11 mouse cellular contexts compared by ENCODE assay signal in the genomic region with DNA sequence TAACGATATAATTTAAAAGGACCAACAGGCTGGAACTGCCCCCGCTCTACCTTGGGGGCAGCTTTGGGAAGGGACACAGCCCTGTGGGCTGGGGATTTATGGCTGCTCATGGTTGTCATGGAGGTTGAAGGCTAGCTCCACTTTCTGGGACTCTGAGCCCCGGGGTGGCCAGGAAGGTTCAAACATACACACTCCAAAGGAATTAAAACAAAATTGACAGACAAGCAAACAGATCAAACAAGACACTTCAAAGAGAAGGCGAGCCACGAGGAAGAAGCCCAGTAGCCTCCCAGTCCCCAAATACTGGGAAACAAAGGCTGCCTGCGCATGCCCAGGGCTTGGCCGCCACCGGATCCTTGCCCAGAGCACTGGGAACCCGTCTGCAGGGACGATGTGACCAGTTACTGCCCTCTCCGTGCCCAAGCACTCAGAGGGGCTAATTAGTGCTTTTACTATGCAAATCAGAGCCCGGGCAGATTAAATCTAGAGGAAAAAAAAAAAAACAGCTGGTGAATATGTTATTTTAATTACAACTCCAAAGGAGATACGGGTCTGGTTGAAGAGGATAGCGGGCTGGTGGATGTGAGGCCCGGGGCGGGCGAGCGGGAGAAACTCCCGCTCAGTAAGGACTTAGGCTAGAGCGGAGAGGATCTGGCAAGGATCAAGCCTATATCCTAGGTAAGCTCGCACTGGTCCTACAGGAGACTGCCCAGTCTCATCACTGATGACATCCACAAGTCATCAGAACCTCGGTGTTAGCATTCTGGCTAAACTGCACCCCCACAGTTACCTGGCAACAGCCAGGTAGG.
DNase-seq lines count a peak whose midpoint lies in the region; ATAC-seq and TF ChIP-seq lines count a peak whose summit lies in the region.
"Had no signal": no experiment of that assay in that cellular context is flagged by ENCODE, and none has a peak within 500 bp of the region (broad histone marks: within the 10 kb centered on the region; RNA-seq: fewer than 3 reads in every experiment).

No protein-coding gene starts in this region.

- H3K4me1 ChIP-seq in hindbrain, embryonic 14.5 days (replicated peaks; ENCODE audit: control insufficient read depth, insufficient read depth, low read length): peaks cover 13% of the 10 kb centered on the region
- peaks cover 4% of the 10 kb centered on the region; the same call in 1 of the 2 replicates for H3K4me1 ChIP-seq in hindbrain, embryonic 10.5 days (replicated peaks)
- 0 out of 2 replicates have a peak, but pooled peaks cover 8% of the 10 kb centered on the region for H3K4me1 ChIP-seq in forebrain, postnatal 0 days (ENCODE audit: insufficient read depth)

- H3K27me3 ChIP-seq in hindbrain, embryonic 14.5 days (ENCODE audit: control insufficient read depth, insufficient read depth, low read length): no peaks in the 10 kb centered on the region
- H3K27me3 ChIP-seq in hindbrain, embryonic 10.5 days (ENCODE audit: insufficient read depth, poor library complexity, severe bottlenecking): peaks cover 12% of the 10 kb centered on the region; the same call in 1 of the 2 replicates
- no peaks in the 10 kb centered on the region for H3K27me3 ChIP-seq in forebrain, postnatal 0 days (ENCODE audit: insufficient read depth, low read length)

- H3K36me3 ChIP-seq in hindbrain, embryonic 14.5 days (replicated peaks; ENCODE audit: control insufficient read depth, insufficient read depth): no peaks in the 10 kb centered on the region
- H3K36me3 ChIP-seq in hindbrain, embryonic 10.5 days: no peaks in the 10 kb centered on the region
- no peaks in the 10 kb centered on the region for H3K36me3 ChIP-seq in forebrain, postnatal 0 days (ENCODE audit: insufficient read depth)

- DNase-seq in hindbrain, embryonic 14.5 days (ENCODE audit: low spot score): no peak
- no peak for DNase-seq in hindbrain, embryonic 10.5 days (ENCODE audit: low spot score)
- DNase-seq in forebrain, postnatal 0 days: peak; percentile 30
- peak; percentile 22 to 56 for DNase-seq in kidney, postnatal 25 days
- peak; percentile 29 for DNase-seq in retina, embryonic 14.5 days (ENCODE audit: low spot score)
- DNase-seq in T-cell, adult 2 months (ENCODE audit: low spot score): no peak
- no peak for DNase-seq in heart, postnatal 10 days
- no peak for DNase-seq in left cerebral cortex, adult 18-20 months (ENCODE audit: low spot score in 2 of 2)
- DNase-seq: cerebellum, postnatal 36 days; lung, postnatal 10 days; thymus, adult 2 months had no signal

- no peak overlapping the region for H3K4me3 ChIP-seq in hindbrain, embryonic 14.5 days (replicated peaks; ENCODE audit: low read length)
- H3K4me3 ChIP-seq in hindbrain, embryonic 10.5 days: no peak overlapping the region
- no peak overlapping the region for H3K4me3 ChIP-seq in forebrain, postnatal 0 days (ENCODE audit: low read depth, low read length)

- H3K9ac ChIP-seq in hindbrain, embryonic 14.5 days: peak overlapping the region; percentile 24; the same call in 1 of the 2 replicates
- H3K9ac ChIP-seq in forebrain, postnatal 0 days: peak overlapping the region; percentile 22; the same call in 1 of the 2 replicates

- intact Hi-C loops in heart, postnatal 10 days (cut with DNase I): no loop called here

- ATAC-seq in hindbrain, embryonic 14.5 days (ENCODE audit: low FRiP score): no peak
- ATAC-seq in forebrain, postnatal 0 days: peak; percentile 65

- no peak overlapping the region; the same call in 1 of the 2 replicates for H3K4me2 ChIP-seq in hindbrain, embryonic 14.5 days (replicated peaks)
- 0 out of 2 replicates have a peak overlapping the region, but pooled peaks have one; percentile 13 for H3K4me2 ChIP-seq in forebrain, postnatal 0 days (ENCODE audit: low read depth)

- peaks cover 2% of the 10 kb centered on the region; the same call in 1 of the 2 replicates for H3K9me3 ChIP-seq in hindbrain, embryonic 14.5 days (ENCODE audit: control insufficient read depth, low read length)
- peaks cover 5% of the 10 kb centered on the region; the same call in 1 of the 2 replicates for H3K9me3 ChIP-seq in hindbrain, embryonic 10.5 days
- H3K9me3 ChIP-seq in forebrain, postnatal 0 days (ENCODE audit: low read length): no peaks in the 10 kb centered on the region

- no peak for TF ChIP-seq CTCF in forebrain, postnatal 0 days (IDR thresholded peaks at IDR 0.05; ENCODE audit: low read depth)

- no peak overlapping the region for H3K27ac ChIP-seq in hindbrain, embryonic 14.5 days
- H3K27ac ChIP-seq in hindbrain, embryonic 10.5 days: no peak overlapping the region
- no peak overlapping the region for H3K27ac ChIP-seq in forebrain, postnatal 0 days (ENCODE audit: low read depth, low read length)

- WGBS in hindbrain, embryonic 14.5 days: 33% methylated on average over 22 of the region's 22 CpGs
- 48% methylated on average over 22 of the region's 22 CpGs for WGBS in hindbrain, embryonic 10.5 days
- 15% methylated on average over 22 of the region's 22 CpGs for WGBS in forebrain, postnatal 0 days

Comparison
In these comparisons a context has a peak if more than half of its experiments do, and no peak if none do; other contexts are left out.
1. DNase-seq: peak in forebrain, postnatal 0 days (single experiment), kidney, postnatal 25 days (2 of 2) and retina, embryonic 14.5 days (single experiment); none in hindbrain, embryonic 14.5 days (single experiment), hindbrain, embryonic 10.5 days (single experiment), T-cell, adult 2 months (single experiment), heart, postnatal 10 days (0 of 2) and left cerebral cortex, adult 18-20 months (0 of 2).